Mouse (Mus musculus): ENCODE results near the gene Lamb3. TPM values are rescaled to one million over a fixed set of nuclear protein-coding genes. Genes with fewer than 3 reads are reported as not detected.

Lamb3 gene
- total RNA-seq (2014; rRNA removed) (1.7 and 2.0 TPM in 2 replicates), polyA plus RNA-seq (2012; rRNA removed) (1.6 and 2.4 TPM in 2 replicates)

- Histone ChIP-seq H3K9ac (ENCODE audit: low read depth, low read length) (no peak within 1 kb of the TSS), H3K27ac (replicated peaks; ENCODE audit: insufficient read depth, low read depth, low read length) (peak within 1 kb of the TSS; percentile 64), H3K79me2 (ENCODE audit: control insufficient read depth, insufficient read depth, low read length) (no peaks in the 10 kb centered on the region), H3K4me3 (ENCODE audit: insufficient read depth, low read depth, low read length) (no peak within 1 kb of the TSS), H3K27me3 (ENCODE audit: control insufficient read depth, insufficient read depth, low read length) (no peaks in the 10 kb centered on the region), H3K36me3 (ENCODE audit: control insufficient read depth, insufficient read depth, low read length) (no peaks in the 10 kb centered on the region), H3K4me1 (ENCODE audit: control insufficient read depth, insufficient read depth, low read length) (peaks cover 27% of the 10 kb centered on the region)
- no peak for TF ChIP-seq CTCF (IDR thresholded peaks at IDR 0.05; ENCODE audit: low read depth, low read length)
- no peak for TF ChIP-seq POLR2A (IDR thresholded peaks at IDR 0.05; ENCODE audit: extremely low read depth, insufficient read depth, low read length)
- no peak for DNase-seq (ENCODE audit: extremely low read depth, low read depth, low spot score)
- 80% methylated on average over 3 of the region's 3 CpGs for WGBS
Measured at GRCm38 (mm10) chr1:193207503-193207902, at the start of gene Lamb3. Gene Lamb3, plus strand, starts transcription at chr1:193207699.

GRCm38 (mm10) chr1:193159163-193159562, 48.3 kb upstream of the Lamb3 start:
- WGBS, result 22% methylated on average over 3 of the region's 3 CpGs
- TF ChIP-seq POLR2A (IDR thresholded peaks at IDR 0.05; ENCODE audit: extremely low read depth, insufficient read depth, low read length), result no peak
- no peak for TF ChIP-seq CTCF (IDR thresholded peaks at IDR 0.05; ENCODE audit: low read depth, low read length)
- Histone ChIP-seq H3K4me3 (ENCODE audit: insufficient read depth, low read depth, low read length) (no peak overlapping the region), H3K36me3 (ENCODE audit: control insufficient read depth, insufficient read depth, low read length) (peaks cover 18% of the 10 kb centered on the region), H3K4me1 (ENCODE audit: control insufficient read depth, insufficient read depth, low read length) (peaks cover 28% of the 10 kb centered on the region), H3K27me3 (ENCODE audit: control insufficient read depth, insufficient read depth, low read length) (no peaks in the 10 kb centered on the region), H3K9ac (ENCODE audit: low read depth, low read length) (no peak overlapping the region), H3K79me2 (ENCODE audit: control insufficient read depth, insufficient read depth, low read length) (peaks cover 22% of the 10 kb centered on the region; the same call in 1 of the 2 replicates), H3K27ac (replicated peaks; ENCODE audit: insufficient read depth, low read depth, low read length) (no peak overlapping the region)
- DNase-seq (ENCODE audit: extremely low read depth, low read depth, low spot score), result no peak

- Histone ChIP-seq H3K27me3 (ENCODE audit: control insufficient read depth, insufficient read depth, low read length) (no peaks in the 10 kb centered on the region), H3K4me1 (ENCODE audit: control insufficient read depth, insufficient read depth, low read length) (peaks cover 23% of the 10 kb centered on the region), H3K27ac (replicated peaks; ENCODE audit: insufficient read depth, low read depth, low read length) (no peak overlapping the region), H3K9ac (ENCODE audit: low read depth, low read length) (no peak overlapping the region), H3K36me3 (ENCODE audit: control insufficient read depth, insufficient read depth, low read length) (peaks cover 18% of the 10 kb centered on the region), H3K79me2 (ENCODE audit: control insufficient read depth, insufficient read depth, low read length) (peaks cover 21% of the 10 kb centered on the region; the same call in 1 of the 2 replicates), H3K4me3 (ENCODE audit: insufficient read depth, low read depth, low read length) (no peak overlapping the region)
- no peak for DNase-seq (ENCODE audit: extremely low read depth, low read depth, low spot score)
- 81% methylated on average over 1 of the region's 1 CpGs for WGBS
- TF ChIP-seq CTCF (IDR thresholded peaks at IDR 0.05; ENCODE audit: low read depth, low read length) (no peak), POLR2A (IDR thresholded peaks at IDR 0.05; ENCODE audit: extremely low read depth, insufficient read depth, low read length) (no peak)
Measured at GRCm38 (mm10) chr1:193159613-193160012, 47.9 kb upstream of the Lamb3 start.

- peak overlapping the region; percentile 4; the same call in 1 of the 2 replicates for H3K4me3 ChIP-seq (ENCODE audit: insufficient read depth, low read depth, low read length)
- 30% methylated on average over 18 of the region's 18 CpGs for WGBS
- H3K27me3 ChIP-seq (ENCODE audit: control insufficient read depth, insufficient read depth, low read length), result no peaks in the 10 kb centered on the region
- H3K4me1 ChIP-seq (ENCODE audit: control insufficient read depth, insufficient read depth, low read length), result peaks cover 18% of the 10 kb centered on the region
- TF ChIP-seq POLR2A (IDR thresholded peaks at IDR 0.05; ENCODE audit: extremely low read depth, insufficient read depth, low read length) (no peak), CTCF (IDR thresholded peaks at IDR 0.05; ENCODE audit: low read depth, low read length) (no peak)
- H3K36me3 ChIP-seq (ENCODE audit: control insufficient read depth, insufficient read depth, low read length), result peaks cover 23% of the 10 kb centered on the region
- no peak overlapping the region for H3K27ac ChIP-seq (replicated peaks; ENCODE audit: insufficient read depth, low read depth, low read length)
- peaks cover 21% of the 10 kb centered on the region; the same call in 1 of the 2 replicates for H3K79me2 ChIP-seq (ENCODE audit: control insufficient read depth, insufficient read depth, low read length)
- H3K9ac ChIP-seq (ENCODE audit: low read depth, low read length), result no peak overlapping the region
- peak; percentile 50 for DNase-seq (ENCODE audit: extremely low read depth, low read depth, low spot score)
Measured at GRCm38 (mm10) chr1:193160317-193161032, 47.0 kb upstream of the Lamb3 start.

GRCm38 (mm10) chr1:193167746-193168145, 39.8 kb upstream of the Lamb3 start, which contains the start of gene A130010J15Rik:
Gene A130010J15Rik, plus strand, starts transcription at chr1:193168046.
- H3K4me3 ChIP-seq (ENCODE audit: insufficient read depth, low read depth, low read length), result no peak within 1 kb of the TSS
- H3K27ac ChIP-seq (replicated peaks; ENCODE audit: insufficient read depth, low read depth, low read length), result no peak within 1 kb of the TSS
- WGBS, result 90% methylated on average over 3 of the region's 3 CpGs
- peaks cover 9% of the 10 kb centered on the region for H3K4me1 ChIP-seq (ENCODE audit: control insufficient read depth, insufficient read depth, low read length)
- H3K79me2 ChIP-seq (ENCODE audit: control insufficient read depth, insufficient read depth, low read length), result no peaks in the 10 kb centered on the region
- H3K36me3 ChIP-seq (ENCODE audit: control insufficient read depth, insufficient read depth, low read length), result peaks cover 54% of the 10 kb centered on the region
- no peak for TF ChIP-seq POLR2A (IDR thresholded peaks at IDR 0.05; ENCODE audit: extremely low read depth, insufficient read depth, low read length)
- no peak for TF ChIP-seq CTCF (IDR thresholded peaks at IDR 0.05; ENCODE audit: low read depth, low read length)
- H3K27me3 ChIP-seq (ENCODE audit: control insufficient read depth, insufficient read depth, low read length), result no peaks in the 10 kb centered on the region
- no peak within 1 kb of the TSS for H3K9ac ChIP-seq (ENCODE audit: low read depth, low read length)
- no peak for DNase-seq (ENCODE audit: extremely low read depth, low read depth, low spot score)

GRCm38 (mm10) chr1:193169228-193169627, 38.3 kb upstream of the Lamb3 start:
- Histone ChIP-seq H3K4me1 (ENCODE audit: control insufficient read depth, insufficient read depth, low read length) (peaks cover 13% of the 10 kb centered on the region), H3K9ac (ENCODE audit: low read depth, low read length) (no peak overlapping the region), H3K36me3 (ENCODE audit: control insufficient read depth, insufficient read depth, low read length) (peaks cover 51% of the 10 kb centered on the region), H3K4me3 (ENCODE audit: insufficient read depth, low read depth, low read length) (no peak overlapping the region), H3K79me2 (ENCODE audit: control insufficient read depth, insufficient read depth, low read length) (peaks cover under 1% of the 10 kb centered on the region; the same call in 1 of the 2 replicates), H3K27ac (replicated peaks; ENCODE audit: insufficient read depth, low read depth, low read length) (no peak overlapping the region), H3K27me3 (ENCODE audit: control insufficient read depth, insufficient read depth, low read length) (no peaks in the 10 kb centered on the region)
- DNase-seq (ENCODE audit: extremely low read depth, low read depth, low spot score), result no peak
- TF ChIP-seq CTCF (IDR thresholded peaks at IDR 0.05; ENCODE audit: low read depth, low read length) (no peak), POLR2A (IDR thresholded peaks at IDR 0.05; ENCODE audit: extremely low read depth, insufficient read depth, low read length) (no peak)
- WGBS, result 90% methylated on average over 7 of the region's 7 CpGs

Measured in liver, adult 2 months (tissue).